Mouse (Mus musculus): ENCODE data around the gene Tenm4. TPM values are rescaled to one million over a fixed set of nuclear protein-coding genes. Genes with fewer than 3 reads are reported as not detected.
"Not testable (repeated sequence)": the region's sequence is repeated elsewhere in the genome, so short reads cannot be mapped to it uniquely, and the experiment has no call there.

Gene Tenm4
- polyA plus RNA-seq, 2 experiments = 0.11 to 0.28 TPM

- Histone ChIP-seq H3K4me3 (ENCODE audit: insufficient read depth in 1 of 2, low read depth in 2 of 2, low read length in 2 of 2) (no peak overlapping the region), H3K27ac (no peak overlapping the region), H3K4me1 (replicated peaks; ENCODE audit: control insufficient read depth in 2 of 2, insufficient read depth in 2 of 2, low read length in 1 of 2) (no peaks in the 10 kb centered on the region), H3K4me2 (ENCODE audit: low read depth) (no peak overlapping the region), H3K9ac (replicated peaks) (no peak overlapping the region), H3K9me3 (ENCODE audit: control insufficient read depth, low read length) (no peaks in the 10 kb centered on the region), H3K36me3 (replicated peaks; ENCODE audit: control insufficient read depth, insufficient read depth, low read depth) (no peaks in the 10 kb centered on the region), H3K27me3 (ENCODE audit: control insufficient read depth, insufficient read depth, low read length) (no peaks in the 10 kb centered on the region; the same call in 1 of the 2 replicates)
- WGBS (ENCODE audit: insufficient replicate concordance) = 67% methylated on average over 7 of the region's 7 CpGs
- ATAC-seq (ENCODE audit: insufficient read depth) (no peak), DNase-seq (ENCODE audit: low read depth in 3 of 3, low spot score in 3 of 3) (no peak)
- TF ChIP-seq EP300 (IDR thresholded peaks at IDR 0.05; ENCODE audit: low read depth) (no peak), CTCF (IDR thresholded peaks at IDR 0.05; ENCODE audit: low read depth) (no peak)
These were observed 749.5 kb downstream of the Tenm4 start for GRCm38 (mm10) chr7:96920447-96921095.

- no peak for ATAC-seq (ENCODE audit: insufficient read depth)
- no peak for DNase-seq (ENCODE audit: low read depth in 3 of 3, low spot score in 3 of 3)
- no peaks in the 10 kb centered on the region for H3K9me3 ChIP-seq (ENCODE audit: control insufficient read depth, low read length)
- 76% methylated on average over 2 of the region's 2 CpGs for whole genome bisulfite sequencing (ENCODE audit: insufficient replicate concordance)
- H3K4me1 ChIP-seq (replicated peaks; ENCODE audit: control insufficient read depth in 2 of 2, insufficient read depth in 2 of 2, low read length in 1 of 2) = no peaks in the 10 kb centered on the region
- no peak overlapping the region for H3K9ac ChIP-seq (replicated peaks)
- H3K4me2 ChIP-seq (ENCODE audit: low read depth) = no peak overlapping the region
- no peak overlapping the region for H3K27ac ChIP-seq
- no peaks in the 10 kb centered on the region for H3K36me3 ChIP-seq (replicated peaks; ENCODE audit: control insufficient read depth, insufficient read depth, low read depth)
- H3K4me3 ChIP-seq (ENCODE audit: insufficient read depth in 1 of 2, low read depth in 2 of 2, low read length in 2 of 2) = no peak overlapping the region
- TF ChIP-seq EP300 (IDR thresholded peaks at IDR 0.05; ENCODE audit: low read depth) = no peak
- TF ChIP-seq CTCF (IDR thresholded peaks at IDR 0.05; ENCODE audit: low read depth) = no peak
- H3K27me3 ChIP-seq (ENCODE audit: control insufficient read depth, insufficient read depth, low read length) = no peaks in the 10 kb centered on the region; the same call in 1 of the 2 replicates
These were observed 751.9 kb downstream of the Tenm4 start for GRCm38 (mm10) chr7:96922927-96923326.

- Histone ChIP-seq H3K9me3 (ENCODE audit: control insufficient read depth, low read length) (no peaks in the 10 kb centered on the region), H3K4me2 (ENCODE audit: low read depth) (no peak overlapping the region), H3K27me3 (ENCODE audit: control insufficient read depth, insufficient read depth, low read length) (no peaks in the 10 kb centered on the region), H3K36me3 (replicated peaks; ENCODE audit: control insufficient read depth, insufficient read depth, low read depth) (no peaks in the 10 kb centered on the region), H3K9ac (replicated peaks) (no peak overlapping the region), H3K4me1 (replicated peaks; ENCODE audit: control insufficient read depth in 2 of 2, insufficient read depth in 2 of 2, low read length in 1 of 2) (no peaks in the 10 kb centered on the region), H3K27ac (no peak overlapping the region), H3K4me3 (ENCODE audit: insufficient read depth in 1 of 2, low read depth in 2 of 2, low read length in 2 of 2) (no peak overlapping the region)
- ATAC-seq (ENCODE audit: insufficient read depth) (no peak), DNase-seq (ENCODE audit: low read depth in 3 of 3, low spot score in 3 of 3) (no peak)
- TF ChIP-seq CTCF (IDR thresholded peaks at IDR 0.05; ENCODE audit: low read depth) = no peak
- WGBS (ENCODE audit: insufficient replicate concordance) = 58% methylated on average over 5 of the region's 5 CpGs
These were observed 772.8 kb downstream of the Tenm4 start for GRCm38 (mm10) chr7:96943715-96944377.

GRCm38 (mm10) chr7:96946501-96946900, 775.5 kb downstream of the Tenm4 start:
- not testable (repeated sequence) for H3K4me3 ChIP-seq (ENCODE audit: insufficient read depth in 1 of 2, low read depth in 2 of 2, low read length in 2 of 2); H3K27ac ChIP-seq; H3K9ac ChIP-seq (replicated peaks); H3K9me3 ChIP-seq (ENCODE audit: control insufficient read depth, low read length); H3K4me2 ChIP-seq (ENCODE audit: low read depth); DNase-seq (ENCODE audit: low read depth in 3 of 3, low spot score in 3 of 3); ATAC-seq (ENCODE audit: insufficient read depth); H3K27me3 ChIP-seq (ENCODE audit: control insufficient read depth, insufficient read depth, low read length); H3K36me3 ChIP-seq (replicated peaks; ENCODE audit: control insufficient read depth, insufficient read depth, low read depth); H3K4me1 ChIP-seq (replicated peaks; ENCODE audit: control insufficient read depth in 2 of 2, insufficient read depth in 2 of 2, low read length in 1 of 2)
- 40% methylated on average over 8 of the region's 8 CpGs for WGBS (ENCODE audit: insufficient replicate concordance)

GRCm38 (mm10) chr7:96951281-96952051, 780.4 kb downstream of the Tenm4 start, which contains the start of gene Nars2:
Gene Nars2 (plus strand): TSS chr7:96951505.
- ATAC-seq (ENCODE audit: insufficient read depth) (peak; percentile 100), DNase-seq (ENCODE audit: low read depth in 3 of 3, low spot score in 3 of 3) (peak; percentile 94 to 97 (median 95))
- TF ChIP-seq EP300 (IDR thresholded peaks at IDR 0.05; ENCODE audit: low read depth) (no peak), CTCF (IDR thresholded peaks at IDR 0.05; ENCODE audit: low read depth) (peak; percentile 79)
- Histone ChIP-seq H3K27ac (peak within 1 kb of the TSS; percentile 85), H3K4me2 (ENCODE audit: low read depth) (peak within 1 kb of the TSS; percentile 92), H3K4me3 (ENCODE audit: insufficient read depth in 1 of 2, low read depth in 2 of 2, low read length in 2 of 2) (peak within 1 kb of the TSS; percentile 70 to 100), H3K36me3 (replicated peaks; ENCODE audit: control insufficient read depth, insufficient read depth, low read depth) (peaks cover 5% of the 10 kb centered on the region), H3K9me3 (ENCODE audit: control insufficient read depth, low read length) (no peaks in the 10 kb centered on the region), H3K9ac (replicated peaks) (peak within 1 kb of the TSS; percentile 96), H3K27me3 (ENCODE audit: control insufficient read depth, insufficient read depth, low read length) (no peaks in the 10 kb centered on the region), H3K4me1 (replicated peaks; ENCODE audit: control insufficient read depth in 2 of 2, insufficient read depth in 2 of 2, low read length in 1 of 2) (peaks cover 14 to 16% of the 10 kb centered on the region in 2 experiments)
- WGBS (ENCODE audit: insufficient replicate concordance) = under 1% methylated on average over 62 of the region's 62 CpGs

Data from liver, embryonic 14.5 days (tissue).